Mouse (Mus musculus): Measurements from ENCODE around the gene Smo. TPM values are rescaled to one million over a fixed set of nuclear protein-coding genes. Genes with fewer than 3 reads are reported as not detected.

Smo gene
- polyA plus RNA-seq, 1 experiment from 2014 or later: 18.8 TPM

DNA sequence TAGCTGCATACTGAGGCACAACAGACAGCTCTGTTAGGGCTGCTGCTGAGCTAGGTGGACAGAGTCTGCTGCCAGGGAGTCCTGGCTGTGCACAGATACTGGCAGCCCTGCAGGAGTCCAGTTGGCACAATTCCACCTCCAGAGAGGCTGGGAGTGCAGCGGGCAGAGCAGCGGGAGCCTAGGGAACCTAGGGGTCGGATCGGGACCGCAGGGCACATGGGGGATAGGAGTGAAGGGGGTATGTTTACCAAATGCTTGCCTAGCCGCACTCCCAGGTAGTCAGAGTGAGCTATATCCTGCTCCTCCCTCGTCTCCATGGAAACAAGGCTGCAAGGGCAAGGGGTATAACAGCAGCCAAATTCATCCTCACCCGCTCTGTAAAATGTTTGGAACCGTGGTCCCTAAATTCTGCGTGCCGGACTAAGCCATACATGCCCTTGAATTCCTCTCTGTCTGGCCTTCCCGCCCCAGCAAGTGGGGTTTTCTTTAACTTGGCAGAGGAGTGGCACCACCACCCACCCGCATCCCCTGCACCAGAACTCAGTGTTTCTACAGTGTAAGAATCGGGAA, 17.3 kb upstream of the Smo start:
- ATAC-seq: peak; percentile 29; the same call in 1 of the 2 replicates
- no peaks in the 10 kb centered on the region for H3K9me3 ChIP-seq (ENCODE audit: control insufficient read depth, low read length)
- H3K4me3 ChIP-seq (ENCODE audit: low read length): no peak overlapping the region
- H3K4me2 ChIP-seq (ENCODE audit: low read depth, low read length): peak overlapping the region; percentile 32; the same call in 1 of the 2 replicates
- no peak overlapping the region for H3K27ac ChIP-seq (ENCODE audit: low read length)
- WGBS: 23% methylated on average over 14 of the region's 14 CpGs
- H3K27me3 ChIP-seq (replicated peaks; ENCODE audit: control insufficient read depth, insufficient read depth, low read length): no peaks in the 10 kb centered on the region
- H3K9ac ChIP-seq (ENCODE audit: low read depth, low read length): peak overlapping the region; percentile 24; the same call in 1 of the 2 replicates
- H3K4me1 ChIP-seq (ENCODE audit: control insufficient read depth, insufficient read depth, low read length): peaks cover 8% of the 10 kb centered on the region
- no peaks in the 10 kb centered on the region for H3K36me3 ChIP-seq (ENCODE audit: control insufficient read depth, insufficient read depth, low read length)

DNA sequence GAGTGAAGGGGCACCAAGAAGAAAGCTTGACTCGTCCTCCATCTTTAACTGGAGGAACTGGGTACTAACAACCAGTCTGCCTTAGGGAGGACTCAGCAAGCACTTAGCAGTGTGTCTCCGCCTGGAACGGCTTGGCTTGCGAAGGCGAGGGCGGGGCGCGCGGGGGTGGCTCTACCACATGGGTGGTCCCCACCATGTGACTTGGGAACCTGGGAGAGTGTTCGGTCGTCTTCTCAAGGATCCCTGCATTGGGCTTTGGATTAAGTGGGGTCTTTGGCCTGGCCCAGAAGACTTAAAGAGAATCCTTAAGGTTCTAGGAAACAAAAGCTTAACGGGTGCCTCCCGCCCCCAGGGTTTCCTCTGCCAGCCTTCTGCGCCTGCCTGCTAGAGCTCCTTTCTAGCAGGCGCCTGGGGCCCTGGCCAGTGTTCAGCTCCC, 16.4 kb upstream of the Smo start:
- Histone ChIP-seq H3K9ac (ENCODE audit: low read depth, low read length) (peak overlapping the region; percentile 48), H3K27me3 (replicated peaks; ENCODE audit: control insufficient read depth, insufficient read depth, low read length) (no peaks in the 10 kb centered on the region), H3K27ac (ENCODE audit: low read length) (peak overlapping the region; percentile 38; the same call in 1 of the 2 replicates), H3K9me3 (ENCODE audit: control insufficient read depth, low read length) (no peaks in the 10 kb centered on the region), H3K4me2 (ENCODE audit: low read depth, low read length) (peak overlapping the region; percentile 48), H3K4me1 (ENCODE audit: control insufficient read depth, insufficient read depth, low read length) (peaks cover 8% of the 10 kb centered on the region), H3K4me3 (ENCODE audit: low read length) (peak overlapping the region; percentile 37), H3K36me3 (ENCODE audit: control insufficient read depth, insufficient read depth, low read length) (no peaks in the 10 kb centered on the region)
- ATAC-seq: peak; percentile 63
- WGBS: 11% methylated on average over 15 of the region's 15 CpGs

DNA sequence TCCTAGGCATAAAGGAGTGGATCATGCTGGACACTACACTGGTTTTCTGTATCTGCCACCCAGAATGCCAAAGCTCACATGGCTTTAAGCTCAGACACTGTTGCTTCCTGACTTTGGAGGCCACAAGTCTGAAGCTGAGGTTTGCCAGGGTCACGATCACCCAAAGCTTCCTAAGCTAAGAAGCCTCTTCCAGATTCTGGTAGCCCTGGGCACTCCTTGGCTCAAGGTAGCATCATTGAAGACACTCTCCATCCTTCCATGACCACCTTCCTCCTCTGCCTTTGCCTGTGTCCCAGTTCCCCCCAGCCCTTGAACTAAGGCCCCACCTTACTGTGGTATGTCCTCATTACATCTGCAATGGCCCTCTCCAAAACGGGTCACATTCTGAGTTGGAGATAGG, 13.4 kb upstream of the Smo start:
- 71% methylated on average over 2 of the region's 2 CpGs for WGBS
- no peak overlapping the region for H3K27ac ChIP-seq (ENCODE audit: low read length)
- peaks cover 8% of the 10 kb centered on the region for H3K4me1 ChIP-seq (ENCODE audit: control insufficient read depth, insufficient read depth, low read length)

GRCm38 (mm10) chr6:29726576-29727200, 8.6 kb upstream of the Smo start:
- Histone ChIP-seq H3K4me1 (ENCODE audit: control insufficient read depth, insufficient read depth, low read length) (no peaks in the 10 kb centered on the region), H3K27ac (ENCODE audit: low read length) (no peak overlapping the region), H3K4me3 (ENCODE audit: low read length) (no peak overlapping the region), H3K9ac (ENCODE audit: low read depth, low read length) (no peak overlapping the region), H3K4me2 (ENCODE audit: low read depth, low read length) (no peak overlapping the region), H3K27me3 (replicated peaks; ENCODE audit: control insufficient read depth, insufficient read depth, low read length) (no peaks in the 10 kb centered on the region), H3K36me3 (ENCODE audit: control insufficient read depth, insufficient read depth, low read length) (no peaks in the 10 kb centered on the region), H3K9me3 (ENCODE audit: control insufficient read depth, low read length) (no peaks in the 10 kb centered on the region)
- ATAC-seq: no peak
- WGBS: 55% methylated on average over 1 of the region's 1 CpGs

More for the DNA sequence above, 13.4 kb upstream of the Smo start:
- no peak for ATAC-seq
- H3K36me3 ChIP-seq (ENCODE audit: control insufficient read depth, insufficient read depth, low read length): no peaks in the 10 kb centered on the region
- H3K27me3 ChIP-seq (replicated peaks; ENCODE audit: control insufficient read depth, insufficient read depth, low read length): no peaks in the 10 kb centered on the region
- H3K4me3 ChIP-seq (ENCODE audit: low read length): no peak overlapping the region
- no peak overlapping the region for H3K9ac ChIP-seq (ENCODE audit: low read depth, low read length)
- H3K4me2 ChIP-seq (ENCODE audit: low read depth, low read length): no peak overlapping the region
- H3K9me3 ChIP-seq (ENCODE audit: control insufficient read depth, low read length): no peaks in the 10 kb centered on the region

DNA sequence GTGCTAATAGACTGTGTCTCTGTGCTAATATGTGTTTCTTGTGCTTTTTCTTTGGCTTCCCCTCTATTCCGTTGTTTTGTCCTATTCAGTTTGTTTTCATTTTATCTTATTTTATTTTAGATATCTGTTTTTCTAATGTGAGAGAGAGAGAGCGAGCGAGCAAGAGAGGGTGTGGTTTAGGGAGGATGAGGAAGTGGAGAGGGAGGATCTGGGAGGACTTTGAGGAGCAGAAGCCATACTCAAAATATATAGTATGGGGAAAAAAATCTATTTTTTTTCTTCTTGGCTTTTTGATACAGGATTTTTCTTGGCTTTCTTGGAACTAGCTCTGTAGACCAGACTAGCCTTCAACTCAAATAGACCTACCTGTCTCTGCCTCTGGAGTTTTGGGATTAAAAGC, 7.3 kb upstream of the Smo start:
- H3K36me3 ChIP-seq (ENCODE audit: control insufficient read depth, insufficient read depth, low read length): no peaks in the 10 kb centered on the region
- ATAC-seq: no peak
- no peak overlapping the region for H3K27ac ChIP-seq (ENCODE audit: low read length)
- no peak overlapping the region for H3K4me3 ChIP-seq (ENCODE audit: low read length)
- 80% methylated on average over 3 of the region's 3 CpGs for WGBS
- H3K27me3 ChIP-seq (replicated peaks; ENCODE audit: control insufficient read depth, insufficient read depth, low read length): no peaks in the 10 kb centered on the region
- H3K9me3 ChIP-seq (ENCODE audit: control insufficient read depth, low read length): no peaks in the 10 kb centered on the region
- no peak overlapping the region for H3K4me2 ChIP-seq (ENCODE audit: low read depth, low read length)
- no peak overlapping the region for H3K9ac ChIP-seq (ENCODE audit: low read depth, low read length)
- H3K4me1 ChIP-seq (ENCODE audit: control insufficient read depth, insufficient read depth, low read length): no peaks in the 10 kb centered on the region

- Histone ChIP-seq H3K27ac (ENCODE audit: low read length) (no peak overlapping the region), H3K27me3 (replicated peaks; ENCODE audit: control insufficient read depth, insufficient read depth, low read length) (no peaks in the 10 kb centered on the region), H3K36me3 (ENCODE audit: control insufficient read depth, insufficient read depth, low read length) (no peaks in the 10 kb centered on the region), H3K9me3 (ENCODE audit: control insufficient read depth, low read length) (no peaks in the 10 kb centered on the region), H3K4me1 (ENCODE audit: control insufficient read depth, insufficient read depth, low read length) (no peaks in the 10 kb centered on the region), H3K4me3 (ENCODE audit: low read length) (no peak overlapping the region), H3K9ac (ENCODE audit: low read depth, low read length) (no peak overlapping the region), H3K4me2 (ENCODE audit: low read depth, low read length) (no peak overlapping the region)
- 79% methylated on average over 1 of the region's 1 CpGs for WGBS
- no peak for ATAC-seq
Measured at GRCm38 (mm10) chr6:29729491-29729890, 5.8 kb upstream of the Smo start.

- peak; percentile 82 for ATAC-seq
- Histone ChIP-seq H3K9ac (ENCODE audit: low read depth, low read length) (peak overlapping the region; percentile 98), H3K27ac (ENCODE audit: low read length) (peak overlapping the region; percentile 97), H3K4me3 (ENCODE audit: low read length) (peak overlapping the region; percentile 92), H3K4me2 (ENCODE audit: low read depth, low read length) (peak overlapping the region; percentile 70), H3K9me3 (ENCODE audit: control insufficient read depth, low read length) (no peaks in the 10 kb centered on the region), H3K27me3 (replicated peaks; ENCODE audit: control insufficient read depth, insufficient read depth, low read length) (no peaks in the 10 kb centered on the region), H3K36me3 (ENCODE audit: control insufficient read depth, insufficient read depth, low read length) (no peaks in the 10 kb centered on the region), H3K4me1 (ENCODE audit: control insufficient read depth, insufficient read depth, low read length) (peaks cover 13% of the 10 kb centered on the region)
- under 1% methylated on average over 71 of the region's 75 CpGs for WGBS
Measured at GRCm38 (mm10) chr6:29735689-29736451, 567 bp downstream of the Smo start.

- Histone ChIP-seq H3K4me1 (ENCODE audit: control insufficient read depth, insufficient read depth, low read length) (peaks cover 13% of the 10 kb centered on the region), H3K4me3 (ENCODE audit: low read length) (peak overlapping the region; percentile 92), H3K9ac (ENCODE audit: low read depth, low read length) (peak overlapping the region; percentile 98), H3K27ac (ENCODE audit: low read length) (peak overlapping the region; percentile 97), H3K36me3 (ENCODE audit: control insufficient read depth, insufficient read depth, low read length) (no peaks in the 10 kb centered on the region), H3K9me3 (ENCODE audit: control insufficient read depth, low read length) (no peaks in the 10 kb centered on the region), H3K4me2 (ENCODE audit: low read depth, low read length) (peak overlapping the region; percentile 70), H3K27me3 (replicated peaks; ENCODE audit: control insufficient read depth, insufficient read depth, low read length) (no peaks in the 10 kb centered on the region)
- ATAC-seq: no peak
- 9% methylated on average over 13 of the region's 13 CpGs for WGBS
Measured at GRCm38 (mm10) chr6:29736610-29737458, 1.5 kb downstream of the Smo start.
